Mouse (Mus musculus) CH12.LX (cell line): Measurements from ENCODE around the gene Hk3.

Experiments
- CHD2 ChIP-seq: IDR thresholded peaks from 2 replicates; pipeline ENCODE4 v1.6.1; 2011; ENCODE audit warnings: low read length, improper control_type of control experiment
- CTCF ChIP-seq, 2 experiments: IDR thresholded peaks in 1 of 2; conservative IDR thresholded peaks in 1 of 2; 2 replicates each; pipeline ENCODE4 v1.5.1; 2011 to 2012; ENCODE audit warnings: low read depth in 2 of 2, low read length in 2 of 2, improper control_type of control experiment in 1 of 2, inconsistent platforms in 1 of 2, mild to moderate bottlenecking in 1 of 2, moderate library complexity in 1 of 2
- EP300 ChIP-seq: IDR thresholded peaks from 2 replicates; pipeline ENCODE4 v1.6.1; 2011; ENCODE audit warnings: low read length, improper control_type of control experiment
- MAX ChIP-seq: IDR thresholded peaks from 2 replicates; pipeline ENCODE4 v1.6.1; 2011; ENCODE audit warnings: low read length, improper control_type of control experiment
- PAX5 ChIP-seq: IDR thresholded peaks from 2 replicates; pipeline ENCODE4 v1.6.1; 2012; ENCODE audit warnings: low read length, inconsistent platforms, mixed read lengths
- POLR2A ChIP-seq: IDR thresholded peaks from 2 replicates; pipeline ENCODE4 v1.6.1; 2011; ENCODE audit warnings: low read depth, mild to moderate bottlenecking, improper control_type of control experiment, low read length
- POLR2AphosphoS2 ChIP-seq: IDR thresholded peaks from 2 replicates; pipeline ENCODE4 v1.6.1; 2011; ENCODE audit warnings: low read depth, low read length, improper control_type of control experiment
- RAD21 ChIP-seq: IDR thresholded peaks from 2 replicates; pipeline ENCODE4 v1.6.1; 2011; ENCODE audit warnings: low read depth, mild to moderate bottlenecking, low read length, improper control_type of control experiment, moderate library complexity
- UBTF ChIP-seq: IDR thresholded peaks from 2 replicates; pipeline ENCODE4 v1.6.1; 2012; ENCODE audit warnings: low read depth, mild to moderate bottlenecking, inconsistent platforms, low read length, improper control_type of control experiment, moderate library complexity
- ZC3H11A ChIP-seq: IDR thresholded peaks from 2 replicates; pipeline ENCODE4 v1.6.1; 2012; ENCODE audit warnings: low read depth, mild to moderate bottlenecking, inconsistent platforms, low read length, improper control_type of control experiment

GRCm38 (mm10) chr13:54970521-54971247, 50.5 kb downstream of the Hk3 start:
- no peak for TF ChIP-seq ZC3H11A
- no peak for TF ChIP-seq EP300
- no peak for TF ChIP-seq CTCF (conservative IDR thresholded peaks at IDR 0.05 in 1 of 2, IDR thresholded peaks at IDR 0.05 in 1 of 2; ENCODE audit: low read depth in 2 of 2, low read length in 2 of 2)
- TF ChIP-seq RAD21 = no peak
- no peak for TF ChIP-seq CHD2
- no peak for TF ChIP-seq UBTF
- TF ChIP-seq PAX5 = no peak
- no peak for TF ChIP-seq POLR2A
- no peak for TF ChIP-seq MAX
- TF ChIP-seq POLR2AphosphoS2 = no peak
